Mouse (Mus musculus) forebrain, postnatal 0 days (tissue): Measurements from ENCODE around the gene Mettl25. TPM values are rescaled to one million over a fixed set of nuclear protein-coding genes. Genes with fewer than 3 reads are reported as not detected.
A peak's percentile ranks its signal among the peaks of the same experiment; 100 is the strongest.

Experiments
- ATAC-seq: fragments of 200-750 bp; cut with Nextera tagmentation; 2 replicates; pipeline ENCODE4 v1.8.0; 2017; ENCODE audit warnings: mild to moderate bottlenecking, moderate library complexity
- DNase-seq: peaks from one replicate; pipeline ENCODE4 v3.0.0-alpha.2; 2015
- H3K27ac ChIP-seq: fragments of 300-500 bp; sonication (generic); 2 replicates; pipeline ENCODE4 v1.5.1; 2014; ENCODE audit warnings: low read depth, mild to moderate bottlenecking, antibody characterized with exemption, low read length, moderate library complexity, mixed read lengths
- H3K27me3 ChIP-seq: fragments of 300-500 bp; sonication (generic); 2 replicates; pipeline ENCODE4 v1.6.1; 2014; ENCODE audit warnings: mild to moderate bottlenecking, low read length, mixed read lengths; ENCODE audit not compliant: insufficient read depth
- H3K36me3 ChIP-seq: fragments of 300-500 bp; sonication (generic); 2 replicates; pipeline ENCODE4 v1.6.1; 2014; ENCODE audit warnings: mild to moderate bottlenecking, moderate library complexity; ENCODE audit not compliant: insufficient read depth
- H3K4me1 ChIP-seq: fragments of 300-500 bp; sonication (generic); 2 replicates; pipeline ENCODE4 v1.6.1; 2014; ENCODE audit warnings: antibody characterized with exemption; ENCODE audit not compliant: insufficient read depth
- H3K4me2 ChIP-seq: fragments of 300-500 bp; sonication (generic); 2 replicates; pipeline ENCODE4 v1.6.1; 2014; ENCODE audit warnings: low read depth, mild to moderate bottlenecking, moderate library complexity
- H3K4me3 ChIP-seq: fragments of 300-500 bp; sonication (generic); 2 replicates; pipeline ENCODE4 v1.5.1; 2014; ENCODE audit warnings: low read depth, low read length, mixed read lengths
- H3K9ac ChIP-seq: fragments of 300-500 bp; sonication (generic); 2 replicates; pipeline ENCODE4 v1.6.1; 2014; ENCODE audit warnings: mild to moderate bottlenecking
- H3K9me3 ChIP-seq: fragments of 300-500 bp; sonication (generic); 2 replicates; pipeline ENCODE4 v1.6.1; 2016; ENCODE audit warnings: low read length
- CTCF ChIP-seq: sonication (generic); IDR thresholded peaks from 2 replicates; pipeline ENCODE4 v1.5.1; 2016; ENCODE audit warnings: antibody characterized with exemption, control low read depth, low read depth
- WGBS: fragments of 180-500 bp; shearing (Covaris S2); extraction: QIAGEN DNeasy Blood & Tissue Kit; methylation state at CpG from one replicate; pipeline ENCODE4 v1.1.7; 2014; 5-methylcytosine and 5-hydroxymethylcytosine counted together
- polyA plus RNA-seq: library from polyadenylated mRNA; unstranded; fragments of >200 nt; fragmentation: Nextera tagmentation; extraction: Ambion mirVana; gene quantifications from 2 replicates; pipeline ENCODE4 v1.2.1, GENCODE M21; 2015
- total RNA-seq: library from RNA; depleted of rRNA; stranded (reverse); fragments of >200 nt; gene quantifications from 2 replicates; pipeline ENCODE4 v1.2.3, GENCODE M21; 2014

Mettl25 gene
- total and polyA plus RNA-seq, 2 experiments from 2014 or later = 15.3 to 17.5 TPM

DNA sequence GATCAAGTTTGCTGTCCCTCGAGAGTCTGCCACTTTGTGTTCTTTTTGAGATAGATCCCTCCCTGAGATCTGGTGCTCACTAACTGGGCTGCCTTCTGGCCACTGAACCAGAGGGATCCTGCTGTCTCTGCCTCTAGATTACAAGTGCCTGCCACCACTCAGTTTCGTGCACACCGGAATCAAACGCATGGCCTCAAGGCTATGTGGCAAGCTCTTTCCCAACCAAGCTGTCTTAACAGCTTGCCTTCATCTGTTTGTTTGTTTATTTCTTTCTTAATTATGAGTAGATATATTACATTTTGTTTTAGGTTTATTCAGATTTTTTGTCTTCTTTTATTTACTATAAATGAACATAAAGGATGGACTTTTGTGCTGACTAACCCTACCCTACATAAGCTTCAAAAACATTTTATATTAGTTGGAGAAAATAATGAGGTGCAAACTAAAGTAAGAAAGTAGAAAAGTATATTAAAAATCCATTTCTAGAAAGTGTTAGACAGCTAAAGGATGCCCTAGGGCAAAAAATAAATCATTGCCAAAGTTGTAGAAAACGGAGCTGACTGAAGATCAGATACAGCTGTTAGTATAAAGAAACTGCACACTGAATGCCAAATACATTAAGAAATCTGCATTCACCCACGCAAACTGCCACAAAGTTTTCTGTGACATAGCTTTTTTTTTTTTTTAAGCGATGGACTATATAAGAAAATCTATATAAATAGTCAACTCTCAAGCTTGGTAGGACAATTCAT, 34.7 kb downstream of the Mettl25 start:
- Histone ChIP-seq H3K4me2 (no peak overlapping the region), H3K4me3 (no peak overlapping the region), H3K9ac (no peak overlapping the region), H3K9me3 (no peaks in the 10 kb centered on the region), H3K27me3 (no peaks in the 10 kb centered on the region), H3K27ac (no peak overlapping the region), H3K36me3 (no peaks in the 10 kb centered on the region), H3K4me1 (no peaks in the 10 kb centered on the region)
- no peak for TF ChIP-seq CTCF
- whole genome bisulfite sequencing = 80% methylated on average over 7 of the region's 7 CpGs
- DNase-seq (no peak), ATAC-seq (no peak)

GRCm38 (mm10) chr10:105803461-105803860, 37.7 kb downstream of the Mettl25 start:
- Histone ChIP-seq H3K36me3 (no peaks in the 10 kb centered on the region), H3K27ac (no peak overlapping the region), H3K4me2 (no peak overlapping the region), H3K4me1 (no peaks in the 10 kb centered on the region), H3K9ac (no peak overlapping the region), H3K9me3 (no peaks in the 10 kb centered on the region), H3K27me3 (no peaks in the 10 kb centered on the region), H3K4me3 (no peak overlapping the region)
- WGBS = 91% methylated on average over 2 of the region's 2 CpGs
- DNase-seq (no peak), ATAC-seq (no peak)
- no peak for TF ChIP-seq CTCF

GRCm38 (mm10) chr10:105802132-105802531, 39.0 kb downstream of the Mettl25 start:
- Histone ChIP-seq H3K4me2 (no peak overlapping the region), H3K27me3 (no peaks in the 10 kb centered on the region), H3K9ac (no peak overlapping the region), H3K4me3 (no peak overlapping the region), H3K36me3 (no peaks in the 10 kb centered on the region), H3K9me3 (no peaks in the 10 kb centered on the region), H3K27ac (no peak overlapping the region), H3K4me1 (no peaks in the 10 kb centered on the region)
- DNase-seq (no peak), ATAC-seq (no peak)
- WGBS = 95% methylated on average over 6 of the region's 6 CpGs
- no peak for TF ChIP-seq CTCF

DNA sequence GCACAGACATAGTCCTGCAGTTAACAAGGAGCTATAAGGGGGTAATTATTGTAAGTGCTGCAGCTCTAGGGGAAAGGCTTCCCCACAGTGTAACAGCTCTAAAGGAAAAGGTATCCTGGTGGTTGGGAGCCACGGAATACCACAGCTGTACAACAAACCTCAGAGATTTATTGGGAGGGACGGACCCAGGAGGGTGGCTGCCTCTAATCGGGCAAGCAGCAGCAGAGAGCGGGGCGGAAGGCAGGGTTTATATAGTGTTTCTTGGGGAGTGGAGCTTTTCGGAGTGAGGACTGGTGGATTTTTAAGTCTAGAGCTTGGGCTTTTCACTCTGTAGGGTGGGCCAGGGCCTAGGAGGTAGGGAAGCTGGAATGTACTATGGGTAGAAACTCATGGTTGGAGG, 40.0 kb downstream of the Mettl25 start:
- Histone ChIP-seq H3K4me3 (no peak overlapping the region), H3K4me2 (no peak overlapping the region), H3K27me3 (no peaks in the 10 kb centered on the region), H3K9ac (no peak overlapping the region), H3K9me3 (no peaks in the 10 kb centered on the region), H3K4me1 (no peaks in the 10 kb centered on the region), H3K27ac (no peak overlapping the region), H3K36me3 (no peaks in the 10 kb centered on the region)
- DNase-seq = no peak
- no peak for ATAC-seq
- TF ChIP-seq CTCF = no peak
- 86% methylated on average over 6 of the region's 6 CpGs for WGBS

- Histone ChIP-seq H3K27ac (no peak overlapping the region), H3K36me3 (no peaks in the 10 kb centered on the region), H3K4me1 (no peaks in the 10 kb centered on the region), H3K27me3 (no peaks in the 10 kb centered on the region), H3K9me3 (no peaks in the 10 kb centered on the region), H3K4me2 (no peak overlapping the region), H3K9ac (no peak overlapping the region), H3K4me3 (no peak overlapping the region)
- 48% methylated on average over 8 of the region's 8 CpGs for WGBS
- no peak for DNase-seq
- TF ChIP-seq CTCF = no peak
- ATAC-seq = peak; percentile 61
Observed at GRCm38 (mm10) chr10:105797250-105797924, 43.8 kb downstream of the Mettl25 start.

DNA sequence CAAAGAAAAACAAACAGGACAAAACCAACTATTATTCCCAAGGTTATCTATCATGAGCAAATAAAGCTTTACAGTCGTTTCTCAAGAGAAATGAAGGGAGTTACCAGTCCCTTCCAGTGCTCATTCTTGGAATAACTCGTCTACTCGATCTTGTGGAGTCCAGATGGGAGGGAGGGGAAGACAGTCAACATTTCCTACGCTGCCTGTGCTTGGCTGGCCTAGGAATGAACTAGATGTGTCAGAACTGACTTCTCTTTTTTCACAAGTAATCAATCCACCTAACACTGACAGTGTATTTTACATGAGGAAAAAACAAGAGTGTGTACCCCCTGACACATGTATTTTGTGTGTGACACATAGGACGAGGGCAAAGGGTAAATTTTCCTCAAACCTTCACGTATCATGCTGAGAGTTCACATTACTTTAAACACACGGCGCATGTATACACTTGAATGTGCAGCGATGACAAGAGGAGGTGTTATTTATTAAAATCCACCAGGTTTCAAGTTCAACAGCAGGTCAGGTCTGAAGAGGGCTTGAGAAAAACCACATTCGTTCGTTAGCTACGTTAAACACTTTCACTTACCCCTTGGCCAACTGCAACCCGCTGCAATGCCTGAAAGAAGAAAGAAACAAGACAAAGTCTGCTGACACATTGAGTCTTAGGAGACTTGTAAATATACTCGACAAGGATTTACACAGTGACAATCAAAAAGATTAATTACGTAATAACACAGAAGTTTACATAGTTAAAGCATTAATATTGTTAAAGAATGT, 47.2 kb downstream of the Mettl25 start:
- H3K4me3 ChIP-seq = no peak overlapping the region
- H3K27me3 ChIP-seq = no peaks in the 10 kb centered on the region
- H3K27ac ChIP-seq = no peak overlapping the region
- H3K36me3 ChIP-seq = no peaks in the 10 kb centered on the region
- no peak overlapping the region for H3K9ac ChIP-seq
- 63% methylated on average over 15 of the region's 15 CpGs for WGBS
- TF ChIP-seq CTCF = no peak
- H3K9me3 ChIP-seq = no peaks in the 10 kb centered on the region
- H3K4me2 ChIP-seq = no peak overlapping the region
- DNase-seq = no peak
- H3K4me1 ChIP-seq = no peaks in the 10 kb centered on the region
- no peak for ATAC-seq
